Mouse (Mus musculus) MEL (cell line): ENCODE measurements at regions not wholly inside any gene's neighbourhood (a gene's known extent, or its start where the extent isn't known, plus 50 kb on each side); places are given as distances from the start of the nearest gene placed in this dataset.

ENCODE experiments used
- CHD1 ChIP-seq: IDR thresholded peaks from 2 replicates; pipeline ENCODE4 v1.6.1; 2012; ENCODE audit warnings: low read depth, mild to moderate bottlenecking, inconsistent platforms, low read length, improper control_type of control experiment
- CTCF ChIP-seq, 3 experiments: IDR thresholded peaks in 2 of 3; conservative IDR thresholded peaks in 1 of 3; 2 replicates each; pipeline ENCODE4 v1.5.1; 2011 to 2012; ENCODE audit warnings: low read length in 3 of 3, low read depth in 2 of 3, mild to moderate bottlenecking in 2 of 3, improper control_type of control experiment in 1 of 3, inconsistent platforms in 1 of 3, mixed read lengths in 1 of 3, moderate library complexity in 1 of 3; ENCODE audit not compliant: control insufficient read depth in 1 of 3, insufficient read depth in 1 of 3, poor library complexity in 1 of 3, severe bottlenecking in 1 of 3
- EP300 ChIP-seq, 2 experiments: IDR thresholded peaks; 2 replicates each; pipeline ENCODE4 v1.6.1; 2011; ENCODE audit warnings: improper control_type of control experiment in 2 of 2, low read length in 2 of 2, low read depth in 1 of 2, mild to moderate bottlenecking in 1 of 2
- MYB ChIP-seq: IDR thresholded peaks from 2 replicates; pipeline ENCODE4 v1.6.1; 2011; ENCODE audit warnings: mild to moderate bottlenecking, low read depth, low read length, improper control_type of control experiment

DNA sequence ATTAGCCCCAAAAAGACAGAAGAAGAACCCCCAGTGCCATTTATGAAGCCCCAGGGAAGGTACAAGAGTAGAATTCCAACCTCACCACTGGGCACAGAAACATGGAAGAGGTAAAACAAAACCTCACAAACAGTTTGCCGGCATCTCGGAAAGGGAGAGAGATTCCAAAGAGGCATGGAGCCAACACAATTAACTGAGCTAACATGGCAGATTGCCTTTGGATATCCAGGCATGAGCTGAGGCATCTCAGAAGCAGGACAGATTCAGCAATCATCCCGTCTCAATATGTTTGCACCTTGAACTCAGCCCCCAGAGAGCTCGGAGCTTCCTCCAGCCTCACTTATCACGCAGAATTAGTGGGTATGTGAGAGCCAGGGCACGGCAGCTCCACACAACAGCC, 78.3 kb downstream of the Olig3 start:
- no peak for TF ChIP-seq CTCF (IDR thresholded peaks at IDR 0.05 in 2 of 3, conservative IDR thresholded peaks at IDR 0.05 in 1 of 3; ENCODE audit: control insufficient read depth in 1 of 3, insufficient read depth in 1 of 3, low read depth in 2 of 3, low read length in 3 of 3, poor library complexity in 1 of 3, severe bottlenecking in 1 of 3)
- no peak for TF ChIP-seq EP300 (IDR thresholded peaks at IDR 0.05; ENCODE audit: low read depth in 1 of 2, low read length in 2 of 2)
- TF ChIP-seq MYB = no peak
- no peak for TF ChIP-seq CHD1
